Mouse (Mus musculus): ENCODE data around the gene Cped1. TPM values are rescaled to one million over a fixed set of nuclear protein-coding genes. Genes with fewer than 3 reads are reported as not detected.

Gene Cped1
- polyA plus RNA-seq, 1 experiment from 2014 or later = 26.6 TPM

GRCm38 (mm10) chr6:21977532-21977931, 8.2 kb upstream of the Cped1 start:
- Histone ChIP-seq H3K4me2 (ENCODE audit: low read depth, low read length) (no peak overlapping the region), H3K9me3 (replicated peaks; ENCODE audit: control insufficient read depth, low read length) (no peaks in the 10 kb centered on the region), H3K27me3 (ENCODE audit: control insufficient read depth, insufficient read depth, low read length) (no peaks in the 10 kb centered on the region), H3K27ac (ENCODE audit: low read length) (no peak overlapping the region), H3K4me1 (ENCODE audit: control insufficient read depth, insufficient read depth, low read length) (no peaks in the 10 kb centered on the region), H3K4me3 (replicated peaks; ENCODE audit: low read length) (no peak overlapping the region), H3K9ac (ENCODE audit: low read length) (no peak overlapping the region), H3K36me3 (ENCODE audit: control insufficient read depth, insufficient read depth, low read length) (peaks cover 12% of the 10 kb centered on the region)
- ATAC-seq (ENCODE audit: insufficient read depth, low FRiP score) = no peak
- 63% methylated on average over 2 of the region's 2 CpGs for WGBS

GRCm38 (mm10) chr6:21981114-21981513, 4.6 kb upstream of the Cped1 start:
- 72% methylated on average over 1 of the region's 1 CpGs for WGBS
- no peak overlapping the region for H3K27ac ChIP-seq (ENCODE audit: low read length)
- no peak overlapping the region for H3K9ac ChIP-seq (ENCODE audit: low read length)
- no peaks in the 10 kb centered on the region for H3K36me3 ChIP-seq (ENCODE audit: control insufficient read depth, insufficient read depth, low read length)
- no peaks in the 10 kb centered on the region for H3K27me3 ChIP-seq (ENCODE audit: control insufficient read depth, insufficient read depth, low read length)
- no peaks in the 10 kb centered on the region for H3K9me3 ChIP-seq (replicated peaks; ENCODE audit: control insufficient read depth, low read length)
- no peaks in the 10 kb centered on the region for H3K4me1 ChIP-seq (ENCODE audit: control insufficient read depth, insufficient read depth, low read length)
- no peak overlapping the region for H3K4me2 ChIP-seq (ENCODE audit: low read depth, low read length)
- no peak for ATAC-seq (ENCODE audit: insufficient read depth, low FRiP score)
- H3K4me3 ChIP-seq (replicated peaks; ENCODE audit: low read length) = no peak overlapping the region

GRCm38 (mm10) chr6:21984990-21985731, 555 bp upstream of the Cped1 start:
- ATAC-seq (ENCODE audit: insufficient read depth, low FRiP score) = peak; percentile 73; the same call in 1 of the 2 replicates
- Histone ChIP-seq H3K4me1 (ENCODE audit: control insufficient read depth, insufficient read depth, low read length) (no peaks in the 10 kb centered on the region), H3K27me3 (ENCODE audit: control insufficient read depth, insufficient read depth, low read length) (no peaks in the 10 kb centered on the region), H3K9ac (ENCODE audit: low read length) (peak overlapping the region; percentile 71), H3K4me2 (ENCODE audit: low read depth, low read length) (peak overlapping the region; percentile 92), H3K36me3 (ENCODE audit: control insufficient read depth, insufficient read depth, low read length) (no peaks in the 10 kb centered on the region), H3K4me3 (replicated peaks; ENCODE audit: low read length) (peak overlapping the region; percentile 49), H3K9me3 (replicated peaks; ENCODE audit: control insufficient read depth, low read length) (no peaks in the 10 kb centered on the region), H3K27ac (ENCODE audit: low read length) (peak overlapping the region; percentile 74)
- 7% methylated on average over 16 of the region's 16 CpGs for WGBS

GRCm38 (mm10) chr6:21986660-21987331, 1.1 kb downstream of the Cped1 start:
- Histone ChIP-seq H3K9me3 (replicated peaks; ENCODE audit: control insufficient read depth, low read length) (no peaks in the 10 kb centered on the region), H3K36me3 (ENCODE audit: control insufficient read depth, insufficient read depth, low read length) (no peaks in the 10 kb centered on the region), H3K4me3 (replicated peaks; ENCODE audit: low read length) (peak overlapping the region; percentile 49), H3K27me3 (ENCODE audit: control insufficient read depth, insufficient read depth, low read length) (no peaks in the 10 kb centered on the region), H3K9ac (ENCODE audit: low read length) (peak overlapping the region; percentile 71), H3K27ac (ENCODE audit: low read length) (peak overlapping the region; percentile 74), H3K4me2 (ENCODE audit: low read depth, low read length) (peak overlapping the region; percentile 92), H3K4me1 (ENCODE audit: control insufficient read depth, insufficient read depth, low read length) (no peaks in the 10 kb centered on the region)
- WGBS = 12% methylated on average over 24 of the region's 24 CpGs
- no peak for ATAC-seq (ENCODE audit: insufficient read depth, low FRiP score)

- Histone ChIP-seq H3K9ac (ENCODE audit: low read length) (peak overlapping the region; percentile 61), H3K9me3 (replicated peaks; ENCODE audit: control insufficient read depth, low read length) (no peaks in the 10 kb centered on the region), H3K4me2 (ENCODE audit: low read depth, low read length) (peak overlapping the region; percentile 92), H3K36me3 (ENCODE audit: control insufficient read depth, insufficient read depth, low read length) (no peaks in the 10 kb centered on the region), H3K4me3 (replicated peaks; ENCODE audit: low read length) (peak overlapping the region; percentile 46), H3K27ac (ENCODE audit: low read length) (peak overlapping the region; percentile 55), H3K27me3 (ENCODE audit: control insufficient read depth, insufficient read depth, low read length) (no peaks in the 10 kb centered on the region), H3K4me1 (ENCODE audit: control insufficient read depth, insufficient read depth, low read length) (no peaks in the 10 kb centered on the region)
- WGBS = 77% methylated on average over 2 of the region's 2 CpGs
- no peak for ATAC-seq (ENCODE audit: insufficient read depth, low FRiP score)
These were observed 1.8 kb downstream of the Cped1 start for GRCm38 (mm10) chr6:21987554-21987953.

GRCm38 (mm10) chr6:21988296-21988695, 2.6 kb downstream of the Cped1 start:
- H3K4me3 ChIP-seq (replicated peaks; ENCODE audit: low read length) = peak overlapping the region; percentile 39
- no peak for ATAC-seq (ENCODE audit: insufficient read depth, low FRiP score)
- H3K4me1 ChIP-seq (ENCODE audit: control insufficient read depth, insufficient read depth, low read length) = no peaks in the 10 kb centered on the region
- peak overlapping the region; percentile 60 for H3K9ac ChIP-seq (ENCODE audit: low read length)
- peak overlapping the region; percentile 92 for H3K4me2 ChIP-seq (ENCODE audit: low read depth, low read length)
- H3K27ac ChIP-seq (ENCODE audit: low read length) = peak overlapping the region; percentile 56
- 77% methylated on average over 5 of the region's 5 CpGs for WGBS
- H3K36me3 ChIP-seq (ENCODE audit: control insufficient read depth, insufficient read depth, low read length) = no peaks in the 10 kb centered on the region
- no peaks in the 10 kb centered on the region for H3K27me3 ChIP-seq (ENCODE audit: control insufficient read depth, insufficient read depth, low read length)
- no peaks in the 10 kb centered on the region for H3K9me3 ChIP-seq (replicated peaks; ENCODE audit: control insufficient read depth, low read length)

GRCm38 (mm10) chr6:21989081-21989480, 3.4 kb downstream of the Cped1 start:
- Histone ChIP-seq H3K4me2 (ENCODE audit: low read depth, low read length) (peak overlapping the region; percentile 92), H3K9me3 (replicated peaks; ENCODE audit: control insufficient read depth, low read length) (no peaks in the 10 kb centered on the region), H3K9ac (ENCODE audit: low read length) (no peak overlapping the region), H3K27me3 (ENCODE audit: control insufficient read depth, insufficient read depth, low read length) (no peaks in the 10 kb centered on the region), H3K36me3 (ENCODE audit: control insufficient read depth, insufficient read depth, low read length) (no peaks in the 10 kb centered on the region), H3K4me3 (replicated peaks; ENCODE audit: low read length) (peak overlapping the region; percentile 39), H3K4me1 (ENCODE audit: control insufficient read depth, insufficient read depth, low read length) (no peaks in the 10 kb centered on the region), H3K27ac (ENCODE audit: low read length) (no peak overlapping the region)
- 63% methylated on average over 4 of the region's 4 CpGs for WGBS
- no peak for ATAC-seq (ENCODE audit: insufficient read depth, low FRiP score)

GRCm38 (mm10) chr6:21990181-21991135, 4.7 kb downstream of the Cped1 start:
- peak overlapping the region; percentile 22 for H3K4me3 ChIP-seq (replicated peaks; ENCODE audit: low read length)
- peak overlapping the region; percentile 41 for H3K9ac ChIP-seq (ENCODE audit: low read length)
- ATAC-seq (ENCODE audit: insufficient read depth, low FRiP score) = no peak

More at GRCm38 (mm10) chr6:21990181-21991135, 4.7 kb downstream of the Cped1 start:
- Histone ChIP-seq H3K36me3 (ENCODE audit: control insufficient read depth, insufficient read depth, low read length) (no peaks in the 10 kb centered on the region), H3K9me3 (replicated peaks; ENCODE audit: control insufficient read depth, low read length) (no peaks in the 10 kb centered on the region), H3K27ac (ENCODE audit: low read length) (peak overlapping the region; percentile 75), H3K4me2 (ENCODE audit: low read depth, low read length) (peak overlapping the region; percentile 43), H3K4me1 (ENCODE audit: control insufficient read depth, insufficient read depth, low read length) (no peaks in the 10 kb centered on the region), H3K27me3 (ENCODE audit: control insufficient read depth, insufficient read depth, low read length) (no peaks in the 10 kb centered on the region)
- 52% methylated on average over 9 of the region's 9 CpGs for WGBS

All from stomach, embryonic 16.5 days (tissue).